Mouse (Mus musculus): ENCODE measurements at regions not wholly inside any gene's neighbourhood (a gene's known extent, or its start where the extent isn't known, plus 50 kb on each side); places are given as distances from the start of the nearest gene placed in this dataset.

DNA sequence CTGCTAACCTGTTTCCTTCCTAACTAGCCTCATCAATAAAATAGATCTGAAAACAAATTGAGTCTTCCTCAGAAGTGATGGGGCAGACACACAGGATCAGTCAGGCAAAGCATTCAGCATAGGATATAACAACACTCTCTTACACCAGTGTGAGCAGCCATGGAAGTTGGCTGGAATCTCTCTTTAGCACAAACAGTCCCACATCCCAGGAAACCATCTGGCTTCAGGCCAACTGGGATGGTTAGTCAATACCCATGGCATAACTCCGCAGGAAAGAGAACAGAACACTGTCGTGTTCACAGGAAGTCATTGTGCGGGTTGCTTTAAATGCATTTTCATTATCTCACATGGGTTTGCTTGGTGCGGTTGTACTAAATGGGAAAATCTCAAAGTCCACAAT lies 256.2 kb upstream of the Rag2 start:
- DNase-seq (ENCODE audit: low read depth, low spot score): no peak

DNA sequence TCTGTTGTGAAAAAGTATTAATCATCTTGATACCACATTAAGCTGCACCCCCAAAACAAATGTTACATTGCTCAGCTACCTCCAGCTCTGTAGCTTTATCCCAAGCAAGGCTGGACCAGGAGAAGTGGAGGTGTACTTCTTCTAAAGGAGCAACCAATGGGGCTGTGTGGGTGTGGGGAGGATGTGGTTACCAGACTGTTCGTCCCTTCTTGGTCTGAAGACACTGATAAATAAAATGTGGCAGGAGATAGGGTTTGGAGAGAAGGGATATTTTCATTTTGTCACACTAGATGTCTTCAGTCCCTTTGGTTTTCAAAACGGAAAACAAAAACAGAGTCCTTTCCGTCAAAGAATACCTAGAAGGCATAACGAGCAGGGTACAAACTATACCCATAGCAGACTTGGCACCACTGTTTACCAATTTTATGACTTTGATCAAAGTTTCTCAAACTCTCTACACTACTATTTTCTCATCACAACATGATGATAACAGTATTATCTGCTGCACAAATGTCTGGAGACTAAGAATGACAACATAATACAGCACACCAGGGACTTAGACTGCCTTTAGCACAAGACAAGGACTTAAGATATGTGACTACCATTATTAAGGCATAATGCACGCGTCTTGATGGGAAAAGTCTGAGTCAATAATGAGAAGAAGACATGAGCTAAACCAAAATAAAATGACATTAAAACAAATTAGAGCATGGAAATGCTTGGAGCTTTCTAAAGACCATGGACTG lies 253.4 kb upstream of the Rag2 start:
- DNase-seq (ENCODE audit: low read depth, low spot score): no peak

DNA sequence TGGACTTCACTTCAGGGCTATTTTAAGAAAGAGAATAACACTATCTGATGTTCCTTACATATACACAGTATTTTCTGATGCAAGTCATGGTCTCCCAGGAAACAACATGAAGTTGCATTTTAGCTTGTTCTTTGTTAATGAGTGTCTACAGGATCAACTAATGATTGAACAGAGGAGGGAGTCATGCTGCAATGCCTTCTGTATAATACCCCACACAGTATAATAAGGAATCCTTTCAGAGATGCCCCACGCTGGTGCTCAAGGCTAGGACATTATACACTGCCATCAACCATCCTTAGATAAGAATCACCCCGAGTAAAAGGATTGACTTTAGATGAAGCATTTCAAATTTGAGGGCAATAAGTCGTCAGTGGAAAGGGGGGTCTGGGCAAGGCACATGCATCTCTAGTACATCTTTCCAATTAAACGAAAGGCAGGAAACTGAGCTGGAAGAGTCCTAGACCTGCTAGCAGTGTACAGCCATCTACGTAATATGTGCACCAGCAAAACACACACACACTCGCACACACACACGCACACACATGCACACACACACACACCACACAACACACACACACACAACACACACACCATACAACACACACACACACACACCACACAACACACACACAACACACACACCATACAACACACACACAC lies 252.6 kb upstream of the Rag2 start:
- no peak for DNase-seq (ENCODE audit: low read depth, low spot score)

DNA sequence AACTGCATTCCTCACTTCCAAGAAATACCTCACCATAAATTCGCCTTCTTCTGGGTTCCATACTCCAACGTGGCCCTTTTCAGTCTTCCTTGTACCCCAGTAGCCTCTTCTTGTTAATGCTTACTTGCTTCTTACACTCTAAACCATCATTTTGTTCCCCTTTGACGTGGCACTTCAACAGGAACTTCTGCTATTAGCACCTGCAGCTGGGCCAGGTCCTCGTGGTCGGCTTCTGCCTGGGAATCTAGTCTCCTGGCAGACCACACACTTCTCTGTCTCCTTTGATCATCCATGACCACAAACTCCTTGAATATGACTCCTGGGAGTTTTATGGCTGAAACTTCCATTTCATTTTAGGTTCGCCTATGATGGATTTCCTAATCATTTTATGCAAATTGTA lies 243.9 kb upstream of the Rag2 start:
- DNase-seq (ENCODE audit: low read depth, low spot score): no peak

DNA sequence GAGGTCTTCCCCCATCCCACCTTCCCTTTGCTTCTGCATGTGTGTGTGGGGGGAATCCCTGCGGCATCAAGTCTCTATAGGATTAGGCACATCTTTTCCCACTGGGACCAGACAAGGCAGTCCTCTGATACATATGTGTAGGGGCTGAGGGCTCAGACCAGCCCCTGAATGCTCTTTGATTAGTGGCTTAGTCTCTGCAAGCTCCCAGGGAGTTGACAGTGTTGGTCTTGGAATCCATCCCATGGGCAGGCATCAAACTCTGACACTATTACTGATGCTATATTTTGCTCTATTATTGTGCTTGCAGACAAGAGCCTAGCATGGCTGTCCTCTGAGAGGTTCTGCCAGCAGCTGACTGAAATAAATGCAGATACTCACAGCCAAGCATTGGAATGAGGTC lies 209.5 kb upstream of the Rag2 start:
- DNase-seq (ENCODE audit: low read depth, low spot score): no peak

DNA sequence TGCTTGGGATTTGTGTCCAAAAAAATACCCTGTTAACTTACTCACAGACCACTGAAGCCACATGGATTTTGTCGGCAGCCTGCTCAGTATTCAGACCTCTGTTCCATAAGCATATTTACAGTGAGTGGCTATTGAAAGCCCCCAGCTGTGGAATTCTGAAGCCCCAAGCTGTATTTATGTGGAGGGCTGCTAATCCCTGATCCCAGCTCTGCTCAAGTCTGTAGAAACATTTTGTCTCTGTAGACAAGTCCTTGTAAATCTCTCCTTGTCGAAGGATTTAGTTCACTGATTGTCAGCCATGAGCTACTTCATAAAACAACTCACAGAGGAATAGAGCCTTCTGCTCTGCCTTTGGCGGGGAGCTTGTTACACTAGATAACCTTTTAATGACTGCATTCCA lies 207.8 kb upstream of the Rag2 start:
- DNase-seq (ENCODE audit: low read depth, low spot score): no peak

DNA sequence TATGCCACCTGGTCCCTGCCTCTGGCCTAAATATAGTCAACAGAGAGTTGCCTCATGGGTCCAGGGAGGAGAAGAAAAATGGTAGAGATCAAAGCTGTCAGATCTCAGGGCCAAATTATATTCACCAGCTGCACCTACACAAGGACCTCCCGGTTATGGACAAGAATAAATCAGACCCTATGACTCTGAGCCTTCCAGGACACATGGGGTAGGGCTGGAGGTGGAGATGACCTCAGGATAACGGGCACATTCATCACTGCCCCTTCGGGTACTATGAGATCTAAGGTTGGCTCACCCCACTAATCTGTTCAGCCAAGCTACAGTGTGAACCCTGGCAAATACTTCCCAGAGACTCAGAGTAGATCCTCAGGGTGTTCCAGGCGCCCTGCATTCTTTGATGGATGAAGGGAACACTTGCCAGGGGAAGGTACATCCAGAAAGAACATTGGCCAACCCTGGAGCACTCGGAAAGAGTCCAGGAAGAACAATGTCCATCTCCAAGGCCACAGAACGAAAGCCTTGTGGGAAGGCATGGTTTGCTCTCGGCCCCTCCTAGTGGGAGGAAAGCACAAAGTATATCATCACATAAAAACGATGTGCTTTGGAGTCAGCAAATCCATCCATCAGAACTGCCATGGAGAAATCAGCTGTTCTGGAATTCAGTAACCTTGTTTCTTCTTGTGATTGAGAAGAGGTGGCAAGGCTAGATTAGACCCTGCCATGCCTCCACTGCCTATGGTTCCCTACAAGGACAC lies 191.2 kb upstream of the Rag2 start:
- no peak for DNase-seq (ENCODE audit: low read depth, low spot score)

DNA sequence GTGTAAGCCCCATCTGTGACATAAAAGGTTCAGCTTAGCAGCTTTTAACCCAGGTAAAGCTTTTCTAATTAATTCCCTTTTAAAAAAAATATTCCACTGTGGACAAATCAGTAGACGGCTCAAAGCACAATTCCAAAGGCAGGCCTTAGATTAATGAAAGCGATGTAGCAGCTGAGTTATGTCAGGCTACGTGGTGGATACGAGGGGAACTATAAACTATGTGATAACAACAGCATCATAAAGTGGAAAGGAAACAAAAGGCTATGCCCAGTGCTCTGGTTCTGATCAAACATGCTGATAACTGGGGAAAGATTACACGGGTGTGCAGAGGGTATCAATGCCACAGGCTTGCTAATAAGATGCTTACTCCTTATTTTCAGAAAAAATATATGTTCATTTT lies 184.3 kb upstream of the Rag2 start:
- no peak for DNase-seq (ENCODE audit: low read depth, low spot score)

DNA sequence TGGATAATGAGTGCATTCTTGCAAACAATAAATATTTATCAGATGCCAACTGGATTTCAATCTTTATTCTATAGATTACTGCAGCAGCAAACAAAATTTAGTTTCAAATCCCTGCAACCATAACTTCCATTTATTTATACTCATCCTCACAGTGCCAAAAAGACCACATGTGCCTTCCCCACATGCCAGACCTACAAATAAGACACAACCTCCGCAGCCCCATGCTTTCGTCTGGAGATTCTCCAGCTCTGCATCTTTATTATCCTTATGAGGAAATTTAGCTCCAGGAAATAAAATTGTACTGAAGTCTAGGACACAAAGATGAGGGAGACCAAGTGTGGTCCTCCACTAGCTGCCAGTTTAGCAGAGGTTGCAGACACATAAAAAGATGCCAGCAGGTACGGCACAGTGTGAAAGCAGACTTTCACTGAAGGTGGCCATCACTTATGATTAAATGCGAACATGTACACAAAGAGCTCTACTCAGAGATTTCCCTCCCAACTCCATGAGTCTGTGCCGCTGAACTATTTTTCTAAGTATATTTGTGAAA lies 183.4 kb upstream of the Rag2 start:
- no peak for DNase-seq (ENCODE audit: low read depth, low spot score)

DNA sequence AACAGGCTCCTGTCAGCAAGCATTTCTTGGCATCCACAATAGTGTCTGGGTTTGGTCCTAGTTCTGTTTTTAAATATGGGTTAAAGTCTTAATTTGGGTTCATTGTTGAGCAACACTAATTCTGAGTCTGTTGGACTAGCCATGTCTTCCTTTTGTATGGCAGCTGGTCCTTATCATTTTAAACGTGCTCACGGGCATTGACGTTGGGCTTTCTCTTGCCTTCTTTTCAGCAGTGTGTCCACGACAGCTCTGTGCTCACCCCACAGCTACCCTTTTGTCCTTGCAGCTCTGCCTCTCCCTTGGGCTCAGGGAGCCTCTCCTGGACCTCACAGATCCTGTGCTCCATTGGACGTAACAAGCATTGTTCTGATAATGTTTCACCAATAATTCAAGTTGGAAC lies 168.9 kb upstream of the Rag2 start:
- no peak for DNase-seq (ENCODE audit: low read depth, low spot score)

DNA sequence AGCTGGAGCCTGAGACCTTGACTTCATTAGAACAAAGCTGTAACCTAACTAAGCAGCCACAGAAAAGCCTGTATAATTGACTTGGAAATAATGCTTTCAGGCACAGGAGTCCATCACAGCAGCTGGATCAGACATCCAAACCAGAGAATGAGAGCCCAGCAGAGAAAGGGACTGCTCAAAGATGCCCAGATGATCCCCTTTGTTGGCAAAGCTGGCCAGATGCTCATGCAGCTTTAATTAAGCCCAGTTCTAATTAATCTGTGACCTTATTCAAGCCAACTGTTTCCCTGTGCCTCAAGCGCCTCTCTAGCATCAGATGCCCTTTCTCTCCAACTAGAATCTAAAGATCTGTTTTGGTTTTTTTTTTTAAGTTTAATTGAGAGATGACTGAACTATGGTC lies 165.6 kb upstream of the Rag2 start:
- DNase-seq (ENCODE audit: low read depth, low spot score): no peak

DNA sequence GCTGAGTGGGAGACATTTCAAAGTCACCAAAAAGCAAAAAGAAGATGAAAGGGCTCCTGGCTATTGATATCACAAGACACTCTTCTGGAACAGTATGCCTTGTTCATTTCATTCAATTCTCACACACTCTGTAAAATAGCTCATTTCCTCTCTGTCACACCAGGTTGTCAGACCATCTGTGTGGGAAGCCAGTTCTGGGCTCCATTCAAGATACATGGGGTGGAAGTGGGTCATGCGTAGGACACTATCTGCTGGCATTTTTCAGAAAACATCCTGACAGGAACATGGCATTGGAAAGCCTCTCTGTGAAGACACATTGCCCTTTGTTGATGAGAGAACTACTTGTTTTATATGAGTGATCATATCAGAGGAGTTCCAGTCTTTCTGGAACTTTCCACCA lies 162.1 kb upstream of the Rag2 start:
- DNase-seq (ENCODE audit: low read depth, low spot score): no peak

DNA sequence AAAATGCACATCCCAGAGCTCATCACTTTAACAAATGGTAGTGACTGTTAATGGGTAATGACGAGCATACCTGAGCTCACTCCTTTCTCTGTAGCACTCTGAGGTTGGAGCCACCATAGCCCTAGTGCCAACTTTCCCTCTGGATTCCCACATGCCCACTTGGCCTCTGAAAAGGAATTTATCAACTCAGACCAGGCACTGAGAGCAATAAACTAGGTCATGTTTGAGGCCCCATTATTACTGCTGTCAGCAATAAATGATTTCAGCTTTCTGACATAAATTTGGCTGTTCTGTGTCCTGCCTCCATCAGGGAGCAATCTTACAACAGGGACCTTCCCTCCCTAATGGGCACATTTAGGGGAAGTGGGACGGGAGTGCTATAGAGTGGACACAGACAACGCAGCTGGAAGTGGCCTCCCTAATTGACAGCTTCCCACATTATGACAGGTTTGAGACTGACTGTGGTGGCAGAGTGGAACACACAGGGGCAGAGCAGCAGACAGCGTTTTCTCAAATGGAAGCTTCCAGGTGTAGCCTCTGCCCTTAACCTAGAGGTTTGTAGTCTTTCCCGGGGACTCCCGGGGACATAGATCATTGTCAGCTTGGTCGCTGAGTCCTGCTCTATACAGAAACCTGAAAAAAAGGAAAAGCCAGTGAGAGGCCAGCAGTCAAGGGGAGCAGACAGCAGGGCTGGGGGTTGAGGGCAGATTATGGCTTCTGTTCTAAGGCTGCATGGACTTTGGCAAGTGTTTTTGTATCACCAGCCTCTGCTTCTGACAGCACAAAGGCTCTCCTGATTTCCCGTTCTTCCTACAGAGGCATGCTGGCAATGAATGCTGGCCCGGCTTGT lies 160.0 kb upstream of the Rag2 start:
- DNase-seq (ENCODE audit: low read depth, low spot score): no peak

DNA sequence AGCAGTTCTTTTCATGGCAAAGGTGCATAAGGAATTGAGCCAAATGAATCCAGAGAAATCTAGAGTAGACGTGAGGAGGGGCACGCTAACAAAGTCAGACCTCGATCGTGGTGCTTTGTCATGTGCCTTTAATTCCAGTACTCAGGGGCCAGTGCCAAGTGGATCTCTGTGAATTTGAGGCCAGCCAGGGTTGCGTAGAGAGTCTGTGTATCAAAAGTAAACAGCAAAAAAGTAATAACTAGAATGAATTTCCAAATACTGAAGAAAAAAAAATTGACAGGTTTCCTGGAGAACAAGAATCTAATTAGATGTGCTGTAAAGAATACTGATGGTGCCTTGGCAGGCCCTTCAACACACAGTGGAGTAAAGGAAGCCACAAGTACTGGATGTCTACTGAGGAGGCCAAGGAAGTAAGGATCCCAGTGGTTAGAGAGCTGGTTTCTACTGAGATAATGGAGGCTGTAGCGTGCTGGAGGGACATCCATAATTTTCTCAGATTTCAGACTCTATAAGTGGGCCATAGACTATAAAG lies 153.9 kb upstream of the Rag2 start:
- DNase-seq (ENCODE audit: low read depth, low spot score): no peak

DNA sequence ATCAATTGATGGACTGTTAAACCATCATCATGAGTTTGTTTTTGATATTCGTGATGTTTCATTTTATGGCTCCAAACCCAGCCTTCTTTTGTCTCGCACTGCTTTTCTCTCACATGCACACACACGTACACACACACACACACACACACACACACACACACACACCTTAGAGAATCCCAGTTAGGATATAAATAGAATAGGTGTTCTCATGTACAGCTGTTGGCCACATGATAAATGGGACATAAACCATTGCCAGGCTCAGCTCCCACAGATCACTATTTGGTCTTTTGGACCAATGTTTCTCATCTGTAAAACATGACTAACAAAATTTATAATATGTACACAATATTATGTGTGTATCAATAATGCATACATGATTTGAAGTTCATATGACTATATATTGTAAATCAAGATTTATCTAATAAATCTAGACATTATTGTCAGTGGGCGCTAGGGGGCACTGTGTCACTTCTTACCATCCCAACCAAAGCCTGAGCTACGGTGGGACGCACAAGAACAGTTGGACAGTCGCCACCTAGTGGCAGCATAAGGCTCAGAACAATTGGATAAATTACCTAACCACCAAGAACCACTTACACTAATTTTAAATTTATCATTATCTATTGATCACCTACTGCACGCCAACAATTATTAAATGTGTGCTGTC lies 151.9 kb upstream of the Rag2 start:
- DNase-seq (ENCODE audit: low read depth, low spot score): peak; percentile 90

DNA sequence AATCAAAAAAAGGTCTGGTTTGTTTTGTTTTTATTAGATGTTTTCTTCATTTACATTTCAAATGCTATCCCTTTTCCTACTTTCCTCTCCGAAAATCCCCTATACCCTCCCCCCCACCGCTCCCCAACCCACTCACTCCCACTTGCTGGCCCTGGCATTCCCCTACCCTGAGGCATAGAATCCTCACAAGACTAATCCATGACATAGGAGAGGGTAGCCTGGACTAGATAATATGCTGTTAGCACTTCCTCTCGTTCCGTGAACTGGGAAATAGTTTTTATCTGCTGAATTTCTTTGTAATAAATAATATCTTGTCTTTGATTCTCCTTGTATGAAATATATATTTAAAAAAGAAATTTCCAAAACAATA lies 151.4 kb upstream of the Rag2 start:
- DNase-seq (ENCODE audit: low read depth, low spot score): no peak

DNA sequence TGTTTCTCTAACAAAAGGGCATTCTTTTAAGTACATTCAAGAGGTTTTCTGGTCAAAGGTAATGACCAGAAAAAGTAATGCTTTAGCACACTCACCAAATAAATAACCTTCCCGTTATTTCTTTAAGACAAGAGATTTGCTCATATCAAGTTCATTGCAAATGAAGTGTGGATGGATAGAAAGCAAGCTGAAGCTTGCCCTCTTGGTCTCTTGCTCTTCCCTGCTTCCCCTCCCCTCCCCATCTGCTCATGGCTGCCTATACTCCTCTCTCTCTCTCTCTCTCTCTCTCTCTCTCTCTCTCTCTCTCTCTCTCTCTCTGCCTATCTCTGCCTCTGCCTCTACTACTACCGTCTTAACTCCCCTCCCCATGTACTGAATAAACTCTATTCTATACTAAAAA lies 147.7 kb upstream of the Rag2 start:
- no peak for DNase-seq (ENCODE audit: low read depth, low spot score)

DNA sequence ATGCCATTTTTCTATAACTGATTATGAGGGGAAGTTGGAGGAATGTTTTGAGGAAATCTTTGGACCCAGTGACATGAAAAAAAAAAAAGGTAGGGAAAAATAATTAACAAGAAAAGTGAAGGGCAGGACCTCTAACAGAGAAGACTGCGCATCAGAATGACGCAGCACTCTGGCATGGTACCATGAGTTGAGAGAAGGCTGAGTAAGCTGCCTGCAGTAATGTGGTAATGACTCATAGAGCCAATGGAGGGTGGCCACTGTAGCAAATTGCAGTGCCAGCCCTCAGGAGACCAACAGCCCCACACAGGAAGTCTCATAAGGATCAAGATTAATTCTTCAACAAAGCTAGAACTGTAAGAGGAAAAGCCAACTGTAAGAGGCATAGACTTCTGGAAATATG lies 134.3 kb upstream of the Rag2 start:
- no peak for DNase-seq (ENCODE audit: low read depth, low spot score)

DNA sequence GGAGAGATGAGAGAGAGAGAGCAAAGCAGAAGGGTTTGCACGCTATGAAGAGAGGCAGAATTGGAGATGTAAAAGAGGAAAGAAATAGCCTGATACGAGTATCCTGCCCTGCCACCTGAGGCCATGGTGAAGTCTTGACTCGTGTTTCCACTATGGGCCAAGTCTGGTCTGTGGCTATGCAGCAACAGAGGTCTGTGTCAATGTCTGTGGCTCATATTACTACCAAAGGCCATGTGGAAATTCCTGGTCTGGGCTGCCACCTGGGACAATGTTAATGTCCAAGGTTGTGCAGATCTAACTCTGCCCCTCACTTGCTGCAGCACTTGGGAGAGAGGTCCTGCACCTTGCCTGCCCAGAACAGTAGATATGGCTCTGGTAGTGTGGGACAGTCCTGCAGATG lies 132.8 kb upstream of the Rag2 start:
- DNase-seq (ENCODE audit: low read depth, low spot score): no peak

DNA sequence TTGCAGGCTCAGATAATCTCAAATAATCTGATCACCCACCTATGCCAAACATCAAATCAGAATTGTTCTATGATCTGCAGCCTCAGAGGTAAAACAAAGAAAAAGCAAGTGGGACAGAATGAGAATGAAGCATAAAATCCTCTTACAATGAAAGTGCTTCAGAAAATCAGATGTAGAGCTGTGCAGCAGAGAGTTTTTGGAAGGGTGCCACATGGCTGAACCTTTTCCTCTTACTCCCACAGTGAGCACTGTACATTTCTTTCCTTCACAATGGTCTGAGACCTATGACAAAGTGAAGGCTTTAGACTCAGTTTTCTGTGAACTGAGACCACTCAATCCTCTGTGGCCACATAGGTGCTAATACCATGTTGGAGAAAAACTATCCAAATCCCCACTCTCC lies 116.4 kb upstream of the Rag2 start:
- DNase-seq (ENCODE audit: low read depth, low spot score): no peak
